Mouse (Mus musculus) thymus, adult 18-20 months (tissue): Measurements from ENCODE around the gene Inppl1.
A peak's percentile ranks its signal among the peaks of the same experiment; 100 is the strongest.

Source experiments
- DNase-seq, 2 experiments: peaks; one replicate each; pipeline ENCODE4 v3.0.0; 2022; ENCODE audit warnings: mixed read lengths in 2 of 2

The Inppl1 gene

GRCm38 (mm10) chr7:101837606-101838471 lies at the start of gene Inppl1:
TSS of gene Inppl1 (minus strand) at chr7:101838229.
- peak in 1 of 2 experiments; percentile 25 for DNase-seq

GRCm38 (mm10) chr7:101886274-101886673 lies 48.2 kb upstream of the Inppl1 start:
- DNase-seq = no peak

GRCm38 (mm10) chr7:101884160-101884559 lies 46.1 kb upstream of the Inppl1 start:
- no peak for DNase-seq

- no peak for DNase-seq
These were observed 44.6 kb upstream of the Inppl1 start for GRCm38 (mm10) chr7:101882413-101883154.

GRCm38 (mm10) chr7:101880855-101881254 lies 42.8 kb upstream of the Inppl1 start:
- no peak for DNase-seq

- DNase-seq = no peak
These were observed 37.9 kb upstream of the Inppl1 start for GRCm38 (mm10) chr7:101875978-101876377.

GRCm38 (mm10) chr7:101871296-101871695 lies 33.3 kb upstream of the Inppl1 start:
- DNase-seq = no peak

- no peak for DNase-seq
These were observed 32.6 kb upstream of the Inppl1 start, which contains the start of gene Folr1 for GRCm38 (mm10) chr7:101870629-101871028. TSS of gene Folr1 (minus strand) at chr7:101870788.

GRCm38 (mm10) chr7:101869163-101869500 lies 31.1 kb upstream of the Inppl1 start:
- DNase-seq = no peak

GRCm38 (mm10) chr7:101868241-101869162 lies 30.5 kb upstream of the Inppl1 start:
- no peak for DNase-seq

GRCm38 (mm10) chr7:101867482-101867881 lies 29.5 kb upstream of the Inppl1 start:
- DNase-seq = no peak

GRCm38 (mm10) chr7:101866491-101867265 lies 28.6 kb upstream of the Inppl1 start:
- no peak for DNase-seq

GRCm38 (mm10) chr7:101863415-101863814 lies 25.4 kb upstream of the Inppl1 start, which contains the start of gene Anapc15:
TSS of gene Anapc15 (plus strand) at chr7:101863715.
- DNase-seq = no peak

GRCm38 (mm10) chr7:101862291-101862690 lies 24.3 kb upstream of the Inppl1 start:
- no peak for DNase-seq

- DNase-seq = no peak
These were observed 22.9 kb upstream of the Inppl1 start for GRCm38 (mm10) chr7:101860978-101861377.

- no peak for DNase-seq
These were observed 20.3 kb upstream of the Inppl1 start for GRCm38 (mm10) chr7:101858362-101858761.

GRCm38 (mm10) chr7:101857094-101857493 lies 19.1 kb upstream of the Inppl1 start, which contains the start of gene Folr2:
TSS of gene Folr2 (minus strand) at chr7:101857194.
- no peak for DNase-seq

GRCm38 (mm10) chr7:101853816-101854215 lies 15.8 kb upstream of the Inppl1 start:
- DNase-seq = no peak

- no peak for DNase-seq
These were observed 14.8 kb upstream of the Inppl1 start for GRCm38 (mm10) chr7:101852846-101853245.

- no peak for DNase-seq
These were observed 13.7 kb upstream of the Inppl1 start for GRCm38 (mm10) chr7:101851689-101852088.

- no peak for DNase-seq
These were observed 9.9 kb upstream of the Inppl1 start for GRCm38 (mm10) chr7:101847934-101848333.

GRCm38 (mm10) chr7:101844186-101844585 lies 6.2 kb upstream of the Inppl1 start:
- no peak for DNase-seq
